1 mouse cellular context compared by ENCODE assay signal in the genomic region with DNA sequence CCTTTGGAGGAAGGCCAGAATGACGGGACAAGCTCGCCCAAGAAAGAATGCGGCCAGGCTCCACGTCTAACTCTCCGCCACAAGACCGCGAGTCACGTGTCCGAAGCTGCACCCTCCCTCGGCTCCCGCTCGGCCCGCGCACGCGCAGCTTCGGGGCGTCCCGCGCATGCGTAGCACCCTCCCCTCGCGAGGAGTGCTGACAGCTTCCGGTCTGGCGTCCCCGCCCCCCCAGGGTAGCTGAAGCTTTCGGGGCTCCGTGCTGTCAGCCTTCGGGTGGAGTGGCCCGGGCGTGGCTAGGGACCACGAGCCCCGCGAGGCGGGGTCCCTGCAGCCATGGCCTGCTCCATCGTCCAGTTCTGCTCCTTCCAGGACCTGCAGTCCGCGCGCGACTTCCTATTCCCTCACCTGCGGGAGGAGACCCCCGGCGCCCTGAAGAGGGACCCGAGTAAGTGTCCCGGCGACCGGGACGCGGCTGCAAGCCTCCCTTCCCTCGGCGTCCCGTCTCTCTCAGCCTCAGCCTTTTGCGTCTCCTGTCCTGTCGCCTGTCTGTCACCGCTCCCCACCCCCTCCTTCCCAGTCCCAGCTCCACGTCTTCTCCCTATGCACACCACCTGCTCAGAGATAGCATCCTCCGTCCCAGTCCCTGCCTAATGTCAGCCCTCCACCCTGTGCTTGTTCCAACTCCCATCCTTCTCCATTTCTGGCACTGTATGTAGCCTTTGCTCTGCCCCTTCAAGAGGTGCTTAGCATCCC.
TF ChIP-seq lines count a peak whose summit lies in the region.

TSS of gene Rab3gap2 (plus strand) at position 209 of the 753 bp plus-strand sequence.

TF ChIP-seq in CH12.LX, 34 proteins besides CTCF, POLR2A, EP300 and RAD21 (continued from another document):
- TF ChIP-seq ETS1 (conservative IDR thresholded peaks at IDR 0.05; ENCODE audit: low read depth, low read length) = 0 out of 2 replicates have a peak, but pooled peaks have one; percentile 5
- no peak for TF ChIP-seq E2F4 (IDR thresholded peaks at IDR 0.05; ENCODE audit: insufficient replicate concordance, low read depth, low read length)
- TF ChIP-seq POLR2AphosphoS2 (IDR thresholded peaks at IDR 0.05; ENCODE audit: low read depth, low read length) = 0 out of 2 replicates have a peak, but pooled peaks have one; percentile 71
- peak; percentile 94 for TF ChIP-seq USF1 (IDR thresholded peaks at IDR 0.05; ENCODE audit: low read depth, low read length)
- TF ChIP-seq NRF1 (IDR thresholded peaks at IDR 0.05; ENCODE audit: low read depth, low read length) = peak; percentile 100
- TF ChIP-seq ZKSCAN1 (IDR thresholded peaks at IDR 0.05; ENCODE audit: borderline replicate concordance, low read depth, low read length) = no peak
- TF ChIP-seq MXI1 (IDR thresholded peaks at IDR 0.05; ENCODE audit: low read depth, low read length) = peak; percentile 88
- TF ChIP-seq USF2 (conservative IDR thresholded peaks at IDR 0.05; ENCODE audit: low read depth, low read length) = peak; percentile 91
- peak; percentile 43; the same call in 1 of the 2 replicates for TF ChIP-seq KAT2A (IDR thresholded peaks at IDR 0.05; ENCODE audit: insufficient replicate concordance, low read length)
- TF ChIP-seq ZMIZ1 (IDR thresholded peaks at IDR 0.05; ENCODE audit: low read depth, low read length) = peak; percentile 92
- TF ChIP-seq UBTF (IDR thresholded peaks at IDR 0.05; ENCODE audit: low read depth, low read length) = peak; percentile 70; the same call in 1 of the 2 replicates
- TF ChIP-seq MYC (IDR thresholded peaks at IDR 0.05; ENCODE audit: low read depth, low read length) = peak; percentile 85
- peak; percentile 82 for TF ChIP-seq TCF12 (IDR thresholded peaks at IDR 0.05; ENCODE audit: low read depth, low read length)
- TF ChIP-seq BHLHE40 (IDR thresholded peaks at IDR 0.05; ENCODE audit: low read depth, low read length) = peak; percentile 96
- peak; percentile 80 for TF ChIP-seq HCFC1 (IDR thresholded peaks at IDR 0.05; ENCODE audit: low read depth, low read length)
- peak; percentile 76 for TF ChIP-seq SIN3A (IDR thresholded peaks at IDR 0.05; ENCODE audit: low read length)
- peak; percentile 55 for TF ChIP-seq TBP (conservative IDR thresholded peaks at IDR 0.05; ENCODE audit: low read depth, low read length)
- TF ChIP-seq CHD1 (IDR thresholded peaks at IDR 0.05; ENCODE audit: low read depth, low read length) = no peak
- TF ChIP-seq JUND (conservative IDR thresholded peaks at IDR 0.05; ENCODE audit: low read depth, low read length) = no peak
- TF ChIP-seq GABPA (IDR thresholded peaks at IDR 0.05; ENCODE audit: insufficient replicate concordance, low read depth, low read length) = no peak
- TF ChIP-seq CHD2 (IDR thresholded peaks at IDR 0.05; ENCODE audit: low read length) = peak; percentile 74
- peak; percentile 97 for TF ChIP-seq MAX (IDR thresholded peaks at IDR 0.05; ENCODE audit: low read length)
- TF ChIP-seq MEF2A (IDR thresholded peaks at IDR 0.05; ENCODE audit: borderline replicate concordance, low read depth, low read length) = no peak; the same call in 1 of the 2 replicates
- TF ChIP-seq IRF4 (IDR thresholded peaks at IDR 0.05; ENCODE audit: low read depth, low read length) = peak; percentile 50; the same call in 1 of the 2 replicates
- no peak for TF ChIP-seq ZNF384 (IDR thresholded peaks at IDR 0.05; ENCODE audit: low read depth, low read length)
- peak; percentile 96 for TF ChIP-seq NELFE (IDR thresholded peaks at IDR 0.05; ENCODE audit: low read depth, low read length)
- TF ChIP-seq MAFK (IDR thresholded peaks at IDR 0.05; ENCODE audit: insufficient replicate concordance, low read length) = no peak
